Mouse (Mus musculus): ENCODE data around the gene Ppp2r5d. TPM values are rescaled to one million over a fixed set of nuclear protein-coding genes. Genes with fewer than 3 reads are reported as not detected.
A peak's percentile ranks its signal among the peaks of the same experiment; 100 is the strongest.

Ppp2r5d gene
- total RNA-seq, 2 experiments from 2014 or later: 79.5 to 83.9 TPM

- intact Hi-C loops (cut with DNase I): no loop called here
- Histone ChIP-seq H3K4me3 (no peak overlapping the region), H3K27ac (no peak overlapping the region)
- TF ChIP-seq CTCF (IDR thresholded peaks at IDR 0.05): no peak
- no peak for DNase-seq (ENCODE audit: extremely low spot score in 1 of 2, low spot score in 2 of 2)
These were observed 6.4 kb downstream of the Ppp2r5d start for GRCm38 (mm10) chr17:46698515-46698914.

- intact Hi-C loops (cut with DNase I): no loop called here
- DNase-seq (ENCODE audit: extremely low spot score in 1 of 2, low spot score in 2 of 2): no peak
- Histone ChIP-seq H3K4me3 (no peak overlapping the region), H3K27ac (no peak overlapping the region)
- TF ChIP-seq CTCF (IDR thresholded peaks at IDR 0.05): no peak
These were observed 10.3 kb downstream of the Ppp2r5d start for GRCm38 (mm10) chr17:46694517-46695063.

GRCm38 (mm10) chr17:46691390-46691789 lies 13.5 kb downstream of the Ppp2r5d start:
- Histone ChIP-seq H3K4me3 (no peak overlapping the region), H3K27ac (no peak overlapping the region)
- no peak for TF ChIP-seq CTCF (IDR thresholded peaks at IDR 0.05)
- no peak for DNase-seq (ENCODE audit: extremely low spot score in 1 of 2, low spot score in 2 of 2)
- intact Hi-C loops (cut with DNase I): no loop called here

- intact Hi-C loops (cut with DNase I): no loop called here
- H3K27ac ChIP-seq: no peak overlapping the region
- TF ChIP-seq CTCF (IDR thresholded peaks at IDR 0.05): no peak
- H3K4me3 ChIP-seq: no peak overlapping the region
- DNase-seq (ENCODE audit: extremely low spot score in 1 of 2, low spot score in 2 of 2): no peak
These were observed 14.2 kb downstream of the Ppp2r5d start for GRCm38 (mm10) chr17:46690665-46691064.

GRCm38 (mm10) chr17:46685913-46686312 lies 19.0 kb downstream of the Ppp2r5d start:
- intact Hi-C loops (cut with DNase I): no loop called here
- H3K27ac ChIP-seq: no peak overlapping the region
- H3K4me3 ChIP-seq: no peak overlapping the region
- TF ChIP-seq CTCF (IDR thresholded peaks at IDR 0.05): no peak
- DNase-seq (ENCODE audit: extremely low spot score in 1 of 2, low spot score in 2 of 2): no peak

- intact Hi-C loops (cut with DNase I): no loop called here
- Histone ChIP-seq H3K27ac (no peak overlapping the region), H3K4me3 (no peak overlapping the region)
- TF ChIP-seq CTCF (IDR thresholded peaks at IDR 0.05): no peak
- DNase-seq (ENCODE audit: extremely low spot score in 1 of 2, low spot score in 2 of 2): no peak
These were observed 22.1 kb downstream of the Ppp2r5d start for GRCm38 (mm10) chr17:46682654-46683389.

GRCm38 (mm10) chr17:46681466-46682118 lies 23.3 kb downstream of the Ppp2r5d start:
- intact Hi-C loops (cut with DNase I): loop anchor here (2.0 kb wide), 1 partner anchor 23 kb away; the partner anchor contains the start of gene Ppp2r5d
- TF ChIP-seq CTCF (IDR thresholded peaks at IDR 0.05): no peak
- peak overlapping the region; percentile 69 for H3K27ac ChIP-seq
- H3K4me3 ChIP-seq: peak overlapping the region; percentile 96
- DNase-seq (ENCODE audit: extremely low spot score in 1 of 2, low spot score in 2 of 2): no peak

GRCm38 (mm10) chr17:46680760-46681373 lies 24.0 kb downstream of the Ppp2r5d start, which contains the start of gene Klhdc3:
Gene Klhdc3 (minus strand): TSS chr17:46680914.
- intact Hi-C loops (cut with DNase I): loop anchor here (1.0 to 2.0 kb wide), 2 partner anchors 24 to 30 kb away; partner anchors contain the start of genes Pex6 and Ppp2r5d
- peak; percentile 96 to 97 for DNase-seq (ENCODE audit: extremely low spot score in 1 of 2, low spot score in 2 of 2)
- H3K27ac ChIP-seq: peak within 1 kb of the TSS; percentile 86
- H3K4me3 ChIP-seq: peak within 1 kb of the TSS; percentile 96
- TF ChIP-seq CTCF (IDR thresholded peaks at IDR 0.05): no peak

- peak; percentile 48 for TF ChIP-seq CTCF (IDR thresholded peaks at IDR 0.05)
- intact Hi-C loops (cut with DNase I): loop anchor here (1.0 to 2.0 kb wide), 2 partner anchors 25 to 31 kb away; partner anchors contain the start of genes Pex6 and Ppp2r5d
- Histone ChIP-seq H3K27ac (peak overlapping the region; percentile 86), H3K4me3 (peak overlapping the region; percentile 96)
- no peak for DNase-seq (ENCODE audit: extremely low spot score in 1 of 2, low spot score in 2 of 2)
These were observed 24.8 kb downstream of the Ppp2r5d start for GRCm38 (mm10) chr17:46679843-46680759.

- no peak for DNase-seq (ENCODE audit: extremely low spot score in 1 of 2, low spot score in 2 of 2)
- intact Hi-C loops (cut with DNase I): no loop called here
- peak overlapping the region; percentile 96; the same call in 1 of the 2 replicates for H3K4me3 ChIP-seq
- no peak overlapping the region for H3K27ac ChIP-seq
- TF ChIP-seq CTCF (IDR thresholded peaks at IDR 0.05): no peak
These were observed 26.0 kb downstream of the Ppp2r5d start for GRCm38 (mm10) chr17:46678911-46679310.

- intact Hi-C loops (cut with DNase I): no loop called here
- Histone ChIP-seq H3K27ac (no peak within 1 kb of the TSS), H3K4me3 (peak within 1 kb of the TSS; percentile 96)
- DNase-seq (ENCODE audit: extremely low spot score in 1 of 2, low spot score in 2 of 2): no peak
- no peak for TF ChIP-seq CTCF (IDR thresholded peaks at IDR 0.05)
These were observed 26.5 kb downstream of the Ppp2r5d start, which contains the start of gene Mea1 for GRCm38 (mm10) chr17:46678416-46678815. Gene Mea1 (plus strand): TSS chr17:46678793.
